Mouse (Mus musculus) limb, embryonic 14.5 days (tissue): ENCODE data around the gene Cdv3. TPM values are rescaled to one million over a fixed set of nuclear protein-coding genes. Genes with fewer than 3 reads are reported as not detected.
A peak's percentile ranks its signal among the peaks of the same experiment; 100 is the strongest.

Experiments
- ATAC-seq: fragments of 200-750 bp; cut with Nextera tagmentation; 2 replicates; pipeline ENCODE4 v1.8.0; 2017; ENCODE audit warnings: low read depth, moderate number of reproducible peaks, moderate TSS enrichment; ENCODE audit not compliant: low FRiP score
- DNase-seq: peaks from one replicate; pipeline ENCODE4 v3.0.0-alpha.2; 2015; ENCODE audit warnings: low spot score
- H3K27ac ChIP-seq: fragments of 300-500 bp; sonication (generic); replicated peaks from 2 replicates; pipeline ENCODE4 v1.5.1; 2014; ENCODE audit warnings: low read depth, mild to moderate bottlenecking, low read length, moderate library complexity, mixed read lengths
- H3K27me3 ChIP-seq: fragments of 300-500 bp; sonication (generic); 2 replicates; pipeline ENCODE4 v1.6.1; 2014; ENCODE audit warnings: low read length, mixed read lengths; ENCODE audit not compliant: control insufficient read depth, insufficient read depth
- H3K36me3 ChIP-seq: fragments of 300-500 bp; sonication (generic); 2 replicates; pipeline ENCODE4 v1.6.1; 2014; ENCODE audit warnings: mild to moderate bottlenecking, low read length, moderate library complexity, mixed read lengths; ENCODE audit not compliant: control insufficient read depth, insufficient read depth
- H3K4me1 ChIP-seq: fragments of 300-500 bp; sonication (generic); 2 replicates; pipeline ENCODE4 v1.6.1; 2014; ENCODE audit warnings: antibody characterized with exemption, low read length, mixed read lengths; ENCODE audit not compliant: control insufficient read depth, insufficient read depth
- H3K4me2 ChIP-seq: fragments of 300-500 bp; sonication (generic); replicated peaks from 2 replicates; pipeline ENCODE4 v1.6.1; 2014; ENCODE audit warnings: low read depth, mild to moderate bottlenecking, low read length, moderate library complexity; ENCODE audit not compliant: severe bottlenecking
- H3K4me3 ChIP-seq: fragments of 300-500 bp; sonication (generic); replicated peaks from 2 replicates; pipeline ENCODE4 v1.5.1; 2014; ENCODE audit warnings: low read length
- H3K9ac ChIP-seq: fragments of 300-500 bp; sonication (generic); 2 replicates; pipeline ENCODE4 v1.6.1; 2014; ENCODE audit warnings: mild to moderate bottlenecking, low read depth, low read length, moderate library complexity; ENCODE audit not compliant: severe bottlenecking
- H3K9me3 ChIP-seq: fragments of 300-500 bp; sonication (generic); 2 replicates; pipeline ENCODE4 v1.6.1; 2016; ENCODE audit warnings: low read length; ENCODE audit not compliant: control insufficient read depth
- POLR2A ChIP-seq: fragments of 200-500 bp; IDR thresholded peaks from 2 replicates; pipeline ENCODE4 v1.8.0; 2012; ENCODE audit warnings: inconsistent platforms, mild to moderate bottlenecking, moderate library complexity, borderline replicate concordance; ENCODE audit not compliant: insufficient read depth, insufficient read length; ENCODE audit errors: extremely low read depth
- WGBS: fragments of 180-500 bp; shearing (Covaris S2); extraction: QIAGEN DNeasy Blood & Tissue Kit; methylation state at CpG from one replicate; pipeline ENCODE4 v1.1.7; 2014; 5-methylcytosine and 5-hydroxymethylcytosine counted together
- polyA plus RNA-seq, 2 experiments: library from polyadenylated mRNA; depleted of rRNA in 1 of 2; stranded (reverse) in 1 of 2; unstranded in 1 of 2; fragments of >200 nt; fragmentation: Nextera tagmentation in 1 of 2; extraction: Ambion mirVana in 1 of 2; gene quantifications; 2 replicates each; pipeline versions ENCODE4 v1.2.1 to v1.2.3; 2012 to 2014

Gene Cdv3
- polyA plus RNA-seq, 2 experiments: 83.7 to 89.0 TPM

DNA sequence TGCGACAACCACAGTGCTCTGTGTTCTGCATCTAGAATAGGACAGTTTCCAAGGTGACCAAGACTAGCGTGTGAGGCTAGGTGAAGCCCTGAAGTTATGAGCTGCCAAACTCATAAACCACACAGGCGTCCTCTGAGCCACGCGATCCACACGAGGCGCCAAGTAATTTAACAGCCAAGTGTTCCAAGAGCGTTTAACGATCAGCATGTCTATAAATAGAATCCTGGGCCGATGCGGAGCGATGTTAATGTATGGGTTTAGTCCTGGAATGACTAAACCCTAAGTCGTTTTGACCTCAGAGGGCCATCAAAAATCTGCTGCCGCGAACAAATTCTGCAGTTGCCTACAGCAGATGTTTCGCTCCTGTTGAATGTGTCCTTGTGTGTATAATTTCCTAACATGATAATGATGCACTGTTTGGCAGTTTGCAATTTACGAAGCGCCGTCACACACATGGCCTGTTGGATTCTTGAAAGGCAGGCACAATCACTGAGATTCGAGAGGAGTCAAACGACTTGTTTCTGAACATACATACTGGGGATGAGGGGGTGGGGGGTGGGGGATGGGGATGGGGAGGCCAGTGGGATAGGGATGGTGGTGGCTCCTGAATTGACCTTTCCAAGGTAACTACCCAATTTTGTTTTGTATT, 33.0 kb upstream of the Cdv3 start:
- Histone ChIP-seq H3K4me2 (peak overlapping the region; percentile 16), H3K4me3 (no peak overlapping the region), H3K27me3 (0 out of 2 replicates have a peak, but pooled peaks cover 6% of the 10 kb centered on the region), H3K9ac (no peak overlapping the region), H3K27ac (peak overlapping the region; percentile 27; the same call in 1 of the 2 replicates), H3K9me3 (peaks cover 5% of the 10 kb centered on the region; the same call in 1 of the 2 replicates), H3K4me1 (peaks cover 16% of the 10 kb centered on the region), H3K36me3 (no peaks in the 10 kb centered on the region)
- DNase-seq (peak; percentile 91), ATAC-seq (peak; percentile 92)
- TF ChIP-seq POLR2A: no peak
- WGBS: 12% methylated on average over 21 of the region's 21 CpGs

DNA sequence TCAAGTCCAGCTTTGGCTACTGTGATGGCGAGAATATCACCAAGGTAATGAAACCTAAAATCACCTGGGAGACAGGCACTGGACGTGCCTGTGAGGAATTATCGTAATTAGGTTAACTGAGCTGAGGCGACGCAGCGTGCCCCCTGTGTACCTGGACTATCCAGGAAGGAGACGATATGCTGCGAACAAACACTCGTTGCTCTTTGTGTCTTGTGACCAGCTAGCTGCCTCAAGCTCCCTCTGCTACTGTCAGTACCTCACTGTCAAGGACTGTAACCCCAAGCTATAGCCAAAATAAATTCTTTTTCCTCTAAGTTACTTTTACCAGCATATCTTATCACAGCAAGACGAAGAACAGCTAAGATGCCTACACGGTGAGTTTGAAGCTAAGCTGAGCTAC, 27.6 kb upstream of the Cdv3 start:
- Histone ChIP-seq H3K36me3 (no peaks in the 10 kb centered on the region), H3K9ac (no peak overlapping the region), H3K4me3 (no peak overlapping the region), H3K27ac (no peak overlapping the region), H3K27me3 (0 out of 2 replicates have a peak, but pooled peaks cover 6% of the 10 kb centered on the region), H3K9me3 (no peaks in the 10 kb centered on the region), H3K4me2 (no peak overlapping the region), H3K4me1 (peaks cover under 1% of the 10 kb centered on the region; the same call in 1 of the 2 replicates)
- WGBS: 83% methylated on average over 11 of the region's 11 CpGs
- ATAC-seq: no peak
- no peak for TF ChIP-seq POLR2A
- DNase-seq: no peak

DNA sequence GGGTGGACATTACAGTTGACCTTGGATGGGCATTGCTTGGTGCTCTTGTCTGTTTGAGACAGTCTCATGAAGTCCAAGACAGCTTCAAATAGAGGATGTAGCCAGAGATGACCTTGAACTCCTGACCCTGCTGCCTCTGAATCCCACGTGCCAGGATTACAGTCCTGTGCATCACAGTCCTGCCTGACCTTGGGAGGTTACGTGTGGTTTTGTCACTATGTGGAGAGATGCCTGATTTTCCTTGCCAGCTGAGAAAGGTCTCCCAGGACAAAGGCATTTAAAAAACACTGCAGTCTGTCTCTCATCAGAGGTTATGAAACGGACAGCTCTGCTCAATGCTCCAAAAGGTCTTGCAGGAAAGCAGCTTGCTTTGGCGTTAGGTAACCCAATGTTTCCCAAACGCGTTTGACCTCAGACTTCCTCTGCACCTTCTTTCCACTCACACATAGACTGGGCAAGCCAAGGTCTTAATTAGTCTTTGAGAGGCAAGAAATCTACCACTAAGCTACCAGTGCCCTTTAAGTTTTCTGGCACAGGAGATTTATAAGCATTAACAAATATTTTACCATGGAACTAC, 26.2 kb upstream of the Cdv3 start:
- no peaks in the 10 kb centered on the region for H3K9me3 ChIP-seq
- H3K36me3 ChIP-seq: no peaks in the 10 kb centered on the region
- no peak for TF ChIP-seq POLR2A
- ATAC-seq: no peak
- H3K27me3 ChIP-seq: 0 out of 2 replicates have a peak, but pooled peaks cover 6% of the 10 kb centered on the region
- no peak overlapping the region for H3K9ac ChIP-seq
- H3K27ac ChIP-seq: no peak overlapping the region
- H3K4me3 ChIP-seq: no peak overlapping the region
- WGBS: 68% methylated on average over 6 of the region's 6 CpGs
- H3K4me1 ChIP-seq: peaks cover 7% of the 10 kb centered on the region
- DNase-seq: no peak
- no peak overlapping the region for H3K4me2 ChIP-seq

DNA sequence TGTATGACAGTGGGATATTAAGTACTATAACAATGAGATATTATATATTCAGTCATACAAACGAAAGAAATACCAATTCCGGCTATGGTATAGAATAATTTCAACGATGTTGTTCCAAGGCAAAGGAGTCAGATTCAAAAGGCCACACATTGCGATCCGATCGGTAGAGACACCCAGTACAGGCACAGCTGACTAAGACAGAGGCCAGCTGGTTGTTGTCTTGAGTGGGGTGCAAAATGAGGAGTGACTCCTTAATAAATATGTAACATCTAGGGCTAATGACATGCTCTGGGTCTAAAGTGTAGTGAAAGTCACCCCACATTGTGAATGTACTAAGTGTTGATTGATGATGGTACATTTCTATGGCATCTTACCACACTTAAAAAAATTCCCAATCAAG, 23.6 kb upstream of the Cdv3 start:
- H3K4me1 ChIP-seq: peaks cover 12% of the 10 kb centered on the region
- no peak overlapping the region for H3K27ac ChIP-seq
- H3K4me3 ChIP-seq: no peak overlapping the region
- DNase-seq (no peak), ATAC-seq (no peak)
- H3K9ac ChIP-seq: no peak overlapping the region
- H3K9me3 ChIP-seq: no peaks in the 10 kb centered on the region
- no peaks in the 10 kb centered on the region for H3K27me3 ChIP-seq
- TF ChIP-seq POLR2A: no peak
- WGBS: 95% methylated on average over 6 of the region's 6 CpGs
- no peak overlapping the region for H3K4me2 ChIP-seq
- H3K36me3 ChIP-seq: no peaks in the 10 kb centered on the region

DNA sequence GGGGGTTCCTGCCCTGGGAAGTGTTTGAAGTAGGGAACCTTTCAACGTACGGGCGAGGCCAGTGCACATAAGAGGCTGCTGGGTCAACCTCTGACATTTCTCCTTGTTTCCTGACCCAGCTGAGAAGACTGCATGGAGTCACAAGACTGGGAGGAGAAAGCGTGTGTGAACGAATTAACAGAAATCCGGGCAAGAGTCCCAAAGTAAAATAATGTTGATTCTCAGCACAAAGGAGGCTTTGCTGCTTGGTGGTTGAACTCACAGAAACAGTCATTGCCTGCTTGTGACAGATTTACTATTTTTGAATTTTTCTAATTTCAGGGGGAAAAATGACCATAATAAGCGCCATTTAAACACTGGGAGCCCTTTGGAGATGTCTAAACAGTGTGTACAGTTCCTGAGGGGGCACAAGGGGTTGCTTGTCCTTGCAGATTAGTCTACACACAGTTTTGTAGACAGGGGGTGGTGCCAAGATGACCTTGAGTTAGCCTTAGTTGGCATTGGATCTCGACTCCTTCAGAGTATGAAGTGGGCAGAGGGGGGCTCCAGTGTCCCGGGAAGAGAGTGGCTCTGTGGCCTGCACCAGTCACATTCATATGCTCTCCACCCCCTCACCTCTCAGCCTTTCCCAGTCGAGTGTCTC, 21.5 kb upstream of the Cdv3 start:
- Histone ChIP-seq H3K9ac (no peak overlapping the region), H3K27me3 (no peaks in the 10 kb centered on the region), H3K4me1 (peaks cover 12% of the 10 kb centered on the region), H3K4me2 (peak overlapping the region; percentile 4; the same call in 1 of the 2 replicates), H3K4me3 (no peak overlapping the region), H3K27ac (peak overlapping the region; percentile 28; the same call in 1 of the 2 replicates), H3K9me3 (no peaks in the 10 kb centered on the region), H3K36me3 (no peaks in the 10 kb centered on the region)
- no peak for DNase-seq
- ATAC-seq: 0 out of 2 replicates have a peak, but pooled peaks have one; percentile 35
- TF ChIP-seq POLR2A: no peak
- WGBS: 42% methylated on average over 10 of the region's 10 CpGs
